Mouse (Mus musculus) kidney, embryonic 16.5 days (tissue): ENCODE data around the gene Adam12. TPM values are rescaled to one million over a fixed set of nuclear protein-coding genes. Genes with fewer than 3 reads are reported as not detected.

Experiments used
- ATAC-seq: fragments of 200-750 bp; cut with Nextera tagmentation; 2 replicates; pipeline ENCODE4 v1.8.0; 2017; ENCODE audit warnings: moderate TSS enrichment; ENCODE audit not compliant: low FRiP score, low TSS enrichment
- H3K27ac ChIP-seq: fragments of 300-500 bp; sonication (generic); 2 replicates; pipeline ENCODE4 v1.5.1; 2014; ENCODE audit warnings: low read length
- H3K27me3 ChIP-seq: fragments of 300-500 bp; sonication (generic); 2 replicates; pipeline ENCODE4 v1.6.1; 2014; ENCODE audit warnings: low read length, control low read depth, mixed read lengths; ENCODE audit not compliant: insufficient read depth
- H3K36me3 ChIP-seq: fragments of 300-500 bp; sonication (generic); 2 replicates; pipeline ENCODE4 v1.6.1; 2014; ENCODE audit warnings: low read length, control low read depth, mixed read lengths; ENCODE audit not compliant: insufficient read depth
- H3K4me1 ChIP-seq: fragments of 300-500 bp; sonication (generic); 2 replicates; pipeline ENCODE4 v1.6.1; 2014; ENCODE audit warnings: low read length, control low read depth, mixed read lengths; ENCODE audit not compliant: insufficient read depth
- H3K4me2 ChIP-seq: fragments of 300-500 bp; sonication (generic); replicated peaks from 2 replicates; pipeline ENCODE4 v1.6.1; 2014; ENCODE audit warnings: low read depth, low read length
- H3K4me3 ChIP-seq: fragments of 300-500 bp; sonication (generic); 2 replicates; pipeline ENCODE4 v1.5.1; 2014; ENCODE audit warnings: mild to moderate bottlenecking, low read length
- H3K9ac ChIP-seq: fragments of 300-500 bp; sonication (generic); replicated peaks from 2 replicates; pipeline ENCODE4 v1.6.1; 2014; ENCODE audit warnings: low read length
- H3K9me3 ChIP-seq: fragments of 300-500 bp; sonication (generic); 2 replicates; pipeline ENCODE4 v1.6.1; 2016; ENCODE audit warnings: low read length, control low read depth
- WGBS: fragments of 180-500 bp; shearing (Covaris S2); extraction: QIAGEN DNeasy Blood & Tissue Kit; methylation state at CpG from one replicate; pipeline ENCODE4 v1.1.7; 2014; 5-methylcytosine and 5-hydroxymethylcytosine counted together
- polyA plus RNA-seq: library from polyadenylated mRNA; unstranded; fragments of >200 nt; fragmentation: Nextera tagmentation; extraction: Ambion mirVana; gene quantifications from 2 replicates; pipeline ENCODE4 v1.2.1, GENCODE M21; 2015

Adam12 gene
- 4.5 and 5.2 TPM in 2 replicates for polyA plus RNA-seq

DNA sequence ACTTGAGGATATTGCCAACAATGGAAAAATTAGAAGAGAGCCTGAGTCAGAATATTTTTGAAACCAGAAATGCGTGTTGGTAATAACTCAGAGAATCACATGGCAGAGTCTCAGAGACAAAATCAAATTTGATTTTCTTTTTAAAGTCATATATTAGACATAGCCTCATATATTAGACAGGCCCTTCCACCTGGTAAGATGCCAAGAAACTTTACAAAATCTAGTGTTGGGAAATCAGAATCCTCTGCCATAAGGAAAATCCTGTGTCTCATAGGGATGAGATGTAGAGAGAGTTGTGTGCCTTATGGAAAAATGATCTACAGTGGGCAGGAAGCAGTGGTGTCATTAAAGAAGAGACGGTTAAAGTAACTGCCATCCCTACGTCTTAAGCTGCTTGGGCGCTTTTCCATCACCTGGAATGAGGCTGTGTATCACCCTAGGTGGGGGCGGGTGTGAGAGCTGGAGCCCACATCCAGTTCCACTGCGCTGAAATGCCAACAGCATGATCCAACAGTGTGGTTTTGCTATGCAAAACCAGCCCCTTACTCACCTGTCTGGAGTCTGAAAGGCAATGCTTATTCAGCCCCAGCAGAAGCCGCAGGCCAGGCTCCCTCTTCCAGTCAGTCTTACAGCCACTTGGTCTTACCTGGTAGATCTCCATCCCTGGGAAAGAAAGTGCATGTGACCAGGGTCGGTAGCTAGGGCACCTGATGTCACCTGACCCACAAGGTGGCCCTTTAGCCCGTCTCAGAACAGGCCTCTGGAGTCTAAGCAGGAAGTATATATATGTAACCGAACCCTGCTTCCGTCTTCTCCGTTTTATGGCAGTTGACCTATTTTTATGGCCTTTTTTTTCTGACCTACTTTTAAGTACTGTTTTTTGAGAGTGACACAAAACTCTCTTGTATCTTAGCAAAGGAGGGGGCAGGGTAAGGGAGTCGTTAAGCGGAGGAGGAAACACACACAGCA lies at the start of gene Adam12:
Adam12 (minus strand) TSS at position 769 of the 969 bp plus-strand sequence.
- 0 out of 2 replicates have a peak, but pooled peaks have one; percentile 39 for ATAC-seq
- Histone ChIP-seq H3K9ac (no peak within 1 kb of the TSS), H3K36me3 (no peaks in the 10 kb centered on the region), H3K4me1 (peaks cover 22% of the 10 kb centered on the region), H3K4me2 (no peak within 1 kb of the TSS), H3K9me3 (no peaks in the 10 kb centered on the region), H3K27ac (no peak within 1 kb of the TSS), H3K4me3 (no peak within 1 kb of the TSS), H3K27me3 (no peaks in the 10 kb centered on the region)
- 45% methylated on average over 14 of the region's 14 CpGs for WGBS

DNA sequence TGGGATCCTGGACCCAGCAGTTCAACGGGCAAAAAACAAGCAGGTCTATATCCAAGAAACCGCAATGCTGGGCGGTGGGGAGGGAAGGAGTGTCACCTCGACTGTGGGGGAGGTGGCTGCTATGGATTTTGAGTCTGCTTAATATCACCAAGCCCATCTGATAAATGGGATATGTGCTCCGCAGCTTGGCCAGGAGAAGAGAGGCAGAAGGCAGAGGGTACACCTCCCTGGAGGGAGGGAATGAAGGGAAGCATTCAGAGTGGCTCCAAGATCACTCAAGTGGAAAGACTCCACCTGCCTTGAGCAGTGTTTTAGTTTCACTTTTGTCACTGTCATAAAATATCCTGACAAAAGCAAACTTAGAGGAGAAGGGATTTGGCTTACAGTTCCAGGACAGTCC lies 41.0 kb upstream of the Adam12 start:
- Histone ChIP-seq H3K4me3 (no peak overlapping the region), H3K36me3 (no peaks in the 10 kb centered on the region), H3K9ac (no peak overlapping the region), H3K4me2 (no peak overlapping the region), H3K4me1 (no peaks in the 10 kb centered on the region), H3K27ac (no peak overlapping the region), H3K9me3 (no peaks in the 10 kb centered on the region), H3K27me3 (no peaks in the 10 kb centered on the region)
- 0 out of 2 replicates have a peak, but pooled peaks have one; percentile 42 for ATAC-seq
- WGBS: 45% methylated on average over 5 of the region's 5 CpGs

DNA sequence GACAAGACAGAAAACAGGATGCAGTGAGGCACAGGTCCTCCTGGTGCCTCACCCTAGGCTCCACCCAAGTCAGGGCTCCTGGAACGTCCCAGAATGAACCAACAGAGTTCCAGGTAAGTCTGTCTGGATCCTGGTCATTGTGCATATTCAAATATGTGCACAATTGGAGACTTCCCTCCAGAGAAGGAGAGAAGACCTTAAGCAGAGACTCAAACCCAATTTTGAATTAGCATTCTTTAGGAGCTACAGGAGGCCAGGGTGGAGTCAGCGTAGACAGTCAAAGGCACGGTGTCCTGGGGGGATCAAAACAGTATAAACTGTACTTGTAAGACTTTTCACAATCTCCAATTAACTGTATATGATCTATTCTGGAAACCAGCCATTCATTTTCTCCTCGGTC lies 40.5 kb upstream of the Adam12 start:
- Histone ChIP-seq H3K4me2 (no peak overlapping the region), H3K9ac (no peak overlapping the region), H3K9me3 (no peaks in the 10 kb centered on the region), H3K4me3 (no peak overlapping the region), H3K4me1 (no peaks in the 10 kb centered on the region), H3K27ac (no peak overlapping the region), H3K36me3 (no peaks in the 10 kb centered on the region), H3K27me3 (no peaks in the 10 kb centered on the region)
- ATAC-seq: no peak; the same call in 1 of the 2 replicates
- WGBS: 76% methylated on average over 4 of the region's 4 CpGs

DNA sequence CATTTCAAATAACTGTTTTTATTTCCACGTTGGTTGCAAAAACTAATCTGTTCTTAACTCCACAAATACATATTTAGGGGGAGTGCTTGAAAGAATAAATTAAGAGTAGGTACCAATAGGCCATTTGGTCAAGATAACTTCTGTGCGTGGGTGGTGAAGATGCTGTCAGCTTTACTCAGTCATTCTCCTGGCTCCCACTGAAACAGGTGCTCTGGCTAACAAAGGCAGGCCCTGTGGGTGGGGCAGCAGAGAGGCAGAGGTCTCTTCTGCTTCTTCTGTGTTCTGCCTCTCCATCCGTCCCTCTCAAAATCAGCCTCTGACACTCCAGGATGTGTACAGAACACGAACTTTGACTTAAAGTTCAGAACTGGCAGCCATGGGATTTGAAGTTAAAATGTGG lies 33.8 kb upstream of the Adam12 start:
- Histone ChIP-seq H3K4me2 (no peak overlapping the region), H3K27ac (no peak overlapping the region), H3K9me3 (no peaks in the 10 kb centered on the region), H3K27me3 (no peaks in the 10 kb centered on the region), H3K4me3 (no peak overlapping the region), H3K4me1 (peaks cover 8% of the 10 kb centered on the region; the same call in 1 of the 2 replicates), H3K36me3 (no peaks in the 10 kb centered on the region), H3K9ac (no peak overlapping the region)
- ATAC-seq: no peak
- 76% methylated on average over 4 of the region's 4 CpGs for WGBS

DNA sequence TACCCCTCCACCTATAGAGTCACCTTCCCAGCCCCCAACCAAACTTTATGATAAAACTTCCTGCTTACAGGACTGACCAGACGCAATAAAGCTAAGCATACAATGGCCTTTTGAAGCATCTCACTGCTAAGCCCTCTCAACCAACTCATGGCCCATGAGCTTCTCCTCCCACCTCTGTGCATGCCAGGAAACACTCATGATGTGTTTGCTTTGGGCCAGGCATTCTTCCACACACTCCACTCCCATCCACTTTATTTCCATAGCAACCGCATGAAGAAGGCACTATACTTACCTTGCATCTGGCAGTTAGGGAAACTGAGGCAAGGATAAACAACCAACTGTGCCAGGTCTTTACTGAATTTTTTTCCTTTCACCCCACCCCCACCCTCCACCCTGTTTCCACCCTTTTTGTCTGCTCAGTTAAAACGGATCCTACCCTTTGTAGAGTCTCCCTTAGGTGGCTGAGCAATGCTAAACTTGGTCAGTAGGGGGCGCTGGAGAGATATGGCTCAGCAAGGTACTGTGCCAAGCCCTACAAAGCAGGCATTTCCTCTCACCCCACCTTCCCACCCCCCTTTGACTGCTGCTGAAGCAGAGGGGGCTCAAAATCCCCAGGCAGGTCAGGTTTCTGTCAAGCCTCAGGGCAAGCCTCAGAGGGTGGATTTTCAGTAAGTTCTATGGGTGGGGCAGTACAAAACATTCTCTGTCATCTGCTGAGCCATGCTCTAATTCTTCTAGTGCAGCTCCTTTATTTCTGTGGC lies 31.4 kb upstream of the Adam12 start:
- H3K27ac ChIP-seq: no peak overlapping the region
- ATAC-seq: peak; percentile 67

DNA sequence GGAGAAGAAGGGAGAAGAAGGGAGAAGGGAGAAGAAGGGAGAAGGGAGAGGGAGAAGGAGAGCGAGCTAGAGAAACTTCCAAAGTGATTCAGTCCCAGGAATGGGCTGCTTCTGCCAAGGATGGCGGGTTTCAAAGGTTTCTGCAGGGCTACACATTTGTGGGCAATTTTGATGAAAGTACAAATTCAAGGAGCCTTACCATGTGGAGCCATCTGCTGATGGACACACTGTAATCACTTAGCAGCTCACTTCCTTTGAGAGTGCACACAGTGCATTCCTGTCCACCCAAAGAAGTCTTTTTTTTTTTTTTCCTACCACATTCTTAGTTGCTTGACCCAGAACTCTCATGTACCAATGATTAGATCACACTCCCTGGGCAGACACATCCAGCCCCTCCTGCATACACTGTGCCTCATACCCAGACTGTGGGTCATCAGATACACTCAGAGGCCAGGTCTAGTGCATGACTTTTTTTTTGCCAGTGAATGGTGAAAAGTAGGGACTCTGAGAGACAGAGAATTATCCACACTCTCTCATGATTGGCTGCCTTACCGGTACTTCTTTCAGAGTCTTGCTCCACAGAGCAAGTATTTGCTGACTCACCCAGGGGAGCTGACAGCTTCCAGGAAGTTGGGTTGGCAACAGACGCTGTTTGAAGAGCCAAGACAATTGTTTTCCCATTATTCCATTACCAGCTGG lies 29.2 kb upstream of the Adam12 start:
- Histone ChIP-seq H3K4me2 (no peak overlapping the region), H3K27ac (no peak overlapping the region), H3K4me1 (peaks cover 8% of the 10 kb centered on the region; the same call in 1 of the 2 replicates), H3K9me3 (no peaks in the 10 kb centered on the region), H3K27me3 (no peaks in the 10 kb centered on the region), H3K36me3 (no peaks in the 10 kb centered on the region), H3K9ac (no peak overlapping the region), H3K4me3 (no peak overlapping the region)
- peak; percentile 69 for ATAC-seq
- WGBS: 52% methylated on average over 4 of the region's 4 CpGs

More for the DNA sequence above, 31.4 kb upstream of the Adam12 start:
- WGBS: 44% methylated on average over 4 of the region's 4 CpGs
- Histone ChIP-seq H3K36me3 (no peaks in the 10 kb centered on the region), H3K9ac (no peak overlapping the region), H3K4me3 (no peak overlapping the region), H3K4me2 (no peak overlapping the region), H3K9me3 (no peaks in the 10 kb centered on the region), H3K27me3 (no peaks in the 10 kb centered on the region), H3K4me1 (peaks cover 8% of the 10 kb centered on the region; the same call in 1 of the 2 replicates)

DNA sequence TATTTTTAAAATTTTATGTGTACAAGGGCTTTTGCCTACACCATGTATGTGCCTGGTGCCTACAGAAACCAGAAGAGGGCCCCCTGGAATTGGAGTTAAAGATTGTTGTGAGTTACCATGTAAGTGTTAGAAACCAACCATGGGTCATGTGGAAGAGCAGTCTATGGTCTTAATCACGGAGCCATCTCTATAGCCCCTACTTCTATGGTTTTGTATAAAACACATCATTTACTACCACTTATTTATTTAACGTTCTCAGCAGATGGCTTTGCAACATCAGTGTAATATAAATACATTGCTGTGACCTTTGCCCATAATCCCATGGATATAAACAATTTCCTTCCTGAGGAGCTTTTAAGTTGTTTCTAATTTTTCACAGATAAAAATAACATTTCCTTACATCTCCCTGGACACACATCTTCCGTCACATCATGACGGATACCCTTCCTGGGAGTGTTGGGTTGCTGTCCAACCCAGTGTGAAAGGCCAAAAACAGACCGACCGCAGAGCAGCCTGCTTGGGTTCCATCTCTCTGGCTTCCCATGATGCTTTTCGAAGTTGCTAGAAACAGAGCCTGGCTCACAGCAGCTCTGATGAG lies 18.4 kb upstream of the Adam12 start:
- 55% methylated on average over 7 of the region's 7 CpGs for WGBS
- 0 out of 2 replicates have a peak overlapping the region, but pooled peaks have one; percentile 50 for H3K27ac ChIP-seq
- H3K9me3 ChIP-seq: no peaks in the 10 kb centered on the region
- no peak overlapping the region for H3K9ac ChIP-seq
- H3K4me2 ChIP-seq: no peak overlapping the region
- no peak overlapping the region for H3K4me3 ChIP-seq
- no peak for ATAC-seq
- no peaks in the 10 kb centered on the region for H3K4me1 ChIP-seq
- no peaks in the 10 kb centered on the region for H3K27me3 ChIP-seq
- no peaks in the 10 kb centered on the region for H3K36me3 ChIP-seq

DNA sequence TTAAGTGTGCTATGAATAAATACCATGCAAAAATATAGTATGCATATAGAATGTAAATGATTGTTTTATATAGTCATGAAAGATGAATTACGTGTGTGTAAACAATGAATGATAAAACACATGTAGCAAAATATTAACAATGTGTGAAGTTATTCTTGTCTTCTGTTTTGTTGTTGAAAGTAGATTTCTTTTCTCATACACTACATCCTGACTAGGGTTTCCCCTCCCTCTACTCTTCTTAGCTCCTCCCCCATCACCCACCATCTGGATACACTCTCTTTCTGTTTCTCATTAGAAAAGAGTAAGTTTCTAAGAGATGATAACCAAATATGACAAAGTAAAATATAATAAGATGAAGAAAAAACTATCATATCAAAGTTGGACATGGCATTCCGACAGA lies 16.1 kb upstream of the Adam12 start:
- no peak overlapping the region for H3K4me2 ChIP-seq
- H3K4me1 ChIP-seq: no peaks in the 10 kb centered on the region
- no peaks in the 10 kb centered on the region for H3K27me3 ChIP-seq
- H3K27ac ChIP-seq: no peak overlapping the region
- 95% methylated on average over 2 of the region's 2 CpGs for WGBS
- no peak overlapping the region for H3K9ac ChIP-seq
- no peak overlapping the region for H3K4me3 ChIP-seq
- no peaks in the 10 kb centered on the region for H3K9me3 ChIP-seq
- no peak for ATAC-seq
- H3K36me3 ChIP-seq: no peaks in the 10 kb centered on the region

DNA sequence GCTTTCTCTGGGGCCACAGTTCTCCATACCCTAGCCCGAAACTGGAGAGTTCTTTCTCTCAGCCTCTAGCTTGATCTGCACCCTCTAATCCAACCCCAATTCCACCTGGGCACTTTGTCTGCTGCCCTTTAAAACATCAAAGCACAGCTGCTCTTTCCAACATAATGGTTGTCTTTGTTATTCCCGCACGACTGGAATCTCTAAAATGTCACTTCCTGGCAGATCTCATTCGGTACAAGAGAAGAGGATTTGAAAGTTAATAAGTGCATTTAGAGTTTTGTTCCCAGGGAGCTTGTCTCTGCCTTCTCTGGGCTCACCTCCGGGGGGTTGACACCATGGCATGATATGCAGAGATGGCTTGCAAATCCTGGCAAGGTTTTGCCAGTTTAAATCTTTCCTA lies 14.7 kb upstream of the Adam12 start:
- Histone ChIP-seq H3K4me3 (no peak overlapping the region), H3K27me3 (no peaks in the 10 kb centered on the region), H3K9ac (no peak overlapping the region), H3K27ac (no peak overlapping the region), H3K9me3 (no peaks in the 10 kb centered on the region), H3K4me2 (no peak overlapping the region), H3K4me1 (no peaks in the 10 kb centered on the region), H3K36me3 (no peaks in the 10 kb centered on the region)
- no peak for ATAC-seq
- 43% methylated on average over 5 of the region's 5 CpGs for WGBS
